Mouse (Mus musculus) leukemia stem cell, adult 10-12 weeks (primary cell): Measurements from ENCODE around the gene Bnc1. TPM values are rescaled to one million over a fixed set of nuclear protein-coding genes. Genes with fewer than 3 reads are reported as not detected.

Experiments
- polyA plus RNA-seq: library from polyadenylated mRNA; stranded (reverse); fragments of >175 nt; gene quantifications from 2 replicates; pipeline ENCODE4 v1.2.3, GENCODE M21; 2012; ENCODE audit warnings: low replicate concordance

Bnc1 gene
- not detected in 2 replicates for polyA plus RNA-seq

DNA sequence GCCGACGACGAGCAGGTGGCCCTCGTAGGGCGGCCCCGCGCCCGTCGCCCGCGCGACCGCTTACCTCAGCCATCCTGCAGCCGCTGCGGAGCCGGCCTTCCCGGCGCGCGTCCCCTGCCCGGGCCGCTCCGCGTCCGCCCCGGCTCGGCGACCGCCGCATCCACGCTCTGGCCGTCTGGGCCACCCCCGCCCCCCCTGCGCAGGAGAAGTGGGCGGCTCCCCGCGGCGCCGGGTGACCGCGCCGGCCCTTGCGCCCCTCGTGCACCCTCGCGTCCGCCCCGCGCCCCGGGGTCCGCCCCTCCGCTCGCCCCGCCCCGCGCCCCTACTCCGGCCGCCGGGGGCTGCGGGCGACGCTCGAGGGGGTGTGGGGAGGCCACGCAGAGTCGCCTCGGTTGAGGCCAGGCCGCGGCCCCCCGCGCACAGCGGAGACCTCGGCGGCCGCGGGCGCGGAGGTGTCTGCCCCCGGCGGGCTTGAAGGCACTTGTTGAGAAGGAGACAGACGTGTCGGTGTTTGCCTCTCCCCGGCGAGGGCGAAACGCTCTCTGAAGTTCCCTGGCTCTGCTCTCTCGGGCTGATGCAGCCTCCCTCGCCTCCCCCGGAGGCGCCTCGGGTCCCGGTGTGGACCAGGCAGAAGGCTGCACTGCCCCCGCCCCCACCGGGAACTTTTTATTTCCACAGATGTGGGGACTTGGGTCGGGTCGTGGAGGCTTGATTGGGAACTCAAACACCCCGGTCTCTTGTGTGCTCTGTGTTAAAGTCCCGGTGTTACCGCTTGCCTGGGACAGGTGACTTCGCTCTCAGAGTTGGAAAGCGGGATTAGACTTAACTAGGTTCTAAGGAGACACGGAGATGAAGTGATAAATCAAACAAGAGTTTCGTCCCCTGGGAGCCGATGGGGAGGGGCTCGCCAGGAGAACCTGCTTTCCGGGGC lies at the start of gene Bnc1:
Bnc1 (minus strand) TSS at position 162 of the 931 bp plus-strand sequence.

DNA sequence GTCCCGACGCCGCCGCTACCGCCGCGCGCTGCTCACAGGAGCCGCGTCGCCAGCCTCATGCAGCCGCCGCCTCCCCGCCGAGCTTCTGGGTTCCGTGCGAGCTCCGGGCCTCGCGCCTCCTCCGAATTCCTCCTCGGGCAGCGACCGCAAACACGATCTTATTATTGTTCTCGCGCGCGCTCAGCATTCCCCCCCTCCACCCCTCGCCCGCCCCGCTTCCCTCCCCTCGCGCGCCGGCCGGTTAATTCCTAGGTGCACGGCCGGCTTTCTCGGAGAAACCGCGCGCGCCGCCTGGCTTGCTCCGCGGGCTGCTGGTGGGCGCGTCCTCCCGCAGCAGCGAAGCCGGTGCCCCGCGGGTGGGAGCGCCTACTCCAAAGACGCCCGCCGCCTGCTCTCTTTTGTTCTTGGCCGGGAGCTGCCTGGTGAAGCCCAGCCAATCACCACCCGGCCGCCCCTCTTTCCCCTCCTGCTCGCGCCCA lies 57.8 kb downstream of the Bnc1 start, which contains the start of gene Hdgfl3:
Hdgfl3 (minus strand) TSS at position 207 of the 479 bp plus-strand sequence.

Other genes with a start within 250 kb of the Bnc1 start
- 1.4 and 4.5 TPM in 2 replicates for gene Ramac, start 229.4 kb downstream of the Bnc1 start, polyA plus RNA-seq
- gene 3110040N11Rik, start 202.8 kb downstream of the Bnc1 start, polyA plus RNA-seq = 8.8 and 9.5 TPM in 2 replicates
- 9.1 and 9.7 TPM in 2 replicates for gene Btbd1, start 162.9 kb downstream of the Bnc1 start, polyA plus RNA-seq
- not detected in 2 replicates for gene Gm10160, start 136.5 kb downstream of the Bnc1 start, polyA plus RNA-seq
- gene Tm6sf1, start 133.3 kb downstream of the Bnc1 start, polyA plus RNA-seq = 10.0 and 11.9 TPM in 2 replicates
- 0.17 and 0.23 TPM in 2 replicates for gene Hdgfl3, start 57.8 kb downstream of the Bnc1 start, polyA plus RNA-seq
- 0.08 and 0.11 TPM in 2 replicates for gene Sh3gl3, start 181.5 kb upstream of the Bnc1 start, polyA plus RNA-seq